Mouse (Mus musculus): ENCODE measurements around the gene Nsmce1.

The Nsmce1 gene

GRCm38 (mm10) chr7:125490947-125491735, at the start of gene Nsmce1:
Gene Nsmce1, minus strand, starts transcription at chr7:125491596.
- DNase-seq (ENCODE audit: low spot score), result peak; percentile 90

GRCm38 (mm10) chr7:125541026-125541425, 49.6 kb upstream of the Nsmce1 start:
- DNase-seq (ENCODE audit: low spot score), result no peak

- no peak for DNase-seq (ENCODE audit: low spot score)
Observed at GRCm38 (mm10) chr7:125539351-125539750, 48.0 kb upstream of the Nsmce1 start.

GRCm38 (mm10) chr7:125527901-125528580, 36.6 kb upstream of the Nsmce1 start:
- DNase-seq (ENCODE audit: low spot score), result no peak

- no peak for DNase-seq (ENCODE audit: low spot score)
Observed at GRCm38 (mm10) chr7:125527186-125527585, 35.8 kb upstream of the Nsmce1 start.

- DNase-seq (ENCODE audit: low spot score), result no peak
Observed at GRCm38 (mm10) chr7:125523051-125523450, 31.7 kb upstream of the Nsmce1 start.

- no peak for DNase-seq (ENCODE audit: low spot score)
Observed at GRCm38 (mm10) chr7:125519715-125520114, 28.3 kb upstream of the Nsmce1 start.

GRCm38 (mm10) chr7:125517470-125517869, 26.1 kb upstream of the Nsmce1 start:
- no peak for DNase-seq (ENCODE audit: low spot score)

- no peak for DNase-seq (ENCODE audit: low spot score)
Observed at GRCm38 (mm10) chr7:125516723-125517122, 25.3 kb upstream of the Nsmce1 start.

GRCm38 (mm10) chr7:125515081-125515853, 23.9 kb upstream of the Nsmce1 start:
- no peak for DNase-seq (ENCODE audit: low spot score)

GRCm38 (mm10) chr7:125511852-125512251, 20.5 kb upstream of the Nsmce1 start:
- DNase-seq (ENCODE audit: low spot score), result no peak

GRCm38 (mm10) chr7:125511432-125511831, 20.0 kb upstream of the Nsmce1 start:
- no peak for DNase-seq (ENCODE audit: low spot score)

GRCm38 (mm10) chr7:125507279-125507678, 15.9 kb upstream of the Nsmce1 start:
- no peak for DNase-seq (ENCODE audit: low spot score)

GRCm38 (mm10) chr7:125505568-125505967, 14.2 kb upstream of the Nsmce1 start:
- DNase-seq (ENCODE audit: low spot score), result no peak

GRCm38 (mm10) chr7:125504618-125505017, 13.2 kb upstream of the Nsmce1 start:
- DNase-seq (ENCODE audit: low spot score), result no peak

GRCm38 (mm10) chr7:125503374-125504092, 12.1 kb upstream of the Nsmce1 start:
- DNase-seq (ENCODE audit: low spot score), result no peak

- DNase-seq (ENCODE audit: low spot score), result no peak
Observed at GRCm38 (mm10) chr7:125500879-125501278, 9.5 kb upstream of the Nsmce1 start.

GRCm38 (mm10) chr7:125499927-125500868, 8.8 kb upstream of the Nsmce1 start:
- no peak for DNase-seq (ENCODE audit: low spot score)

- DNase-seq (ENCODE audit: low spot score), result no peak
Observed at GRCm38 (mm10) chr7:125495864-125496440, 4.6 kb upstream of the Nsmce1 start.

- no peak for DNase-seq (ENCODE audit: low spot score)
Observed at GRCm38 (mm10) chr7:125492551-125492950, 1.2 kb upstream of the Nsmce1 start.
